Mouse (Mus musculus) limb, embryonic 12.5 days (tissue): ENCODE data around the gene Aldh1l1. TPM values are rescaled to one million over a fixed set of nuclear protein-coding genes. Genes with fewer than 3 reads are reported as not detected.

Source experiments
- ATAC-seq: fragments of 200-750 bp; cut with Nextera tagmentation; 2 replicates; pipeline ENCODE4 v1.8.0; 2017; ENCODE audit warnings: low read depth, moderate TSS enrichment; ENCODE audit not compliant: insufficient number of reproducible peaks, insufficient read depth, low FRiP score, low TSS enrichment
- H3K27ac ChIP-seq: fragments of 300-500 bp; sonication (generic); 2 replicates; pipeline ENCODE4 v1.5.1; 2016; ENCODE audit warnings: mild to moderate bottlenecking, moderate library complexity
- H3K27me3 ChIP-seq: fragments of 300-500 bp; sonication (generic); 2 replicates; pipeline ENCODE4 v1.6.1; 2016; ENCODE audit warnings: mild to moderate bottlenecking, moderate library complexity
- H3K36me3 ChIP-seq: fragments of 300-500 bp; sonication (generic); 2 replicates; pipeline ENCODE4 v1.6.1; 2016; ENCODE audit warnings: mild to moderate bottlenecking, moderate library complexity
- H3K4me1 ChIP-seq: fragments of 300-500 bp; sonication (generic); replicated peaks from 2 replicates; pipeline ENCODE4 v1.6.1; 2016
- H3K4me2 ChIP-seq: fragments of 300-500 bp; sonication (generic); 2 replicates; pipeline ENCODE4 v1.6.1; 2016; ENCODE audit warnings: mild to moderate bottlenecking, moderate library complexity
- H3K4me3 ChIP-seq: fragments of 300-500 bp; sonication (generic); replicated peaks from 2 replicates; pipeline ENCODE4 v1.5.1; 2016; ENCODE audit warnings: mild to moderate bottlenecking
- H3K9ac ChIP-seq: fragments of 300-500 bp; sonication (generic); replicated peaks from 2 replicates; pipeline ENCODE4 v1.6.1; 2016; ENCODE audit warnings: mild to moderate bottlenecking, moderate library complexity
- H3K9me3 ChIP-seq: fragments of 300-500 bp; sonication (generic); 2 replicates; pipeline ENCODE4 v1.6.1; 2016; ENCODE audit warnings: mild to moderate bottlenecking, moderate library complexity
- WGBS: fragments of 180-500 bp; shearing (Covaris S2); methylation state at CpG from one replicate; pipeline ENCODE4 v1.1.7; 2016; 5-methylcytosine and 5-hydroxymethylcytosine counted together
- polyA plus RNA-seq: library from polyadenylated mRNA; unstranded; fragments of >200 nt; fragmentation: Nextera tagmentation; extraction: Ambion mirVana; gene quantifications from 2 replicates; pipeline ENCODE4 v1.2.1, GENCODE M21; 2016

Gene Aldh1l1
- polyA plus RNA-seq, 1 experiment from 2014 or later: 1.6 TPM

GRCm38 (mm10) chr6:90507443-90507842 is 21.2 kb downstream of the Aldh1l1 start:
- Histone ChIP-seq H3K9ac (no peak overlapping the region), H3K4me2 (no peak overlapping the region), H3K27ac (0 out of 2 replicates have a peak overlapping the region, but pooled peaks have one; percentile 70), H3K4me3 (no peak overlapping the region), H3K36me3 (no peaks in the 10 kb centered on the region), H3K27me3 (0 out of 2 replicates have a peak, but pooled peaks cover 2% of the 10 kb centered on the region), H3K9me3 (no peaks in the 10 kb centered on the region), H3K4me1 (peaks cover 23% of the 10 kb centered on the region)
- no peak for ATAC-seq

- Histone ChIP-seq H3K9ac (no peak overlapping the region), H3K4me3 (no peak overlapping the region), H3K36me3 (no peaks in the 10 kb centered on the region), H3K4me2 (no peak overlapping the region), H3K27ac (peak overlapping the region; percentile 69; the same call in 1 of the 2 replicates), H3K9me3 (no peaks in the 10 kb centered on the region), H3K4me1 (peaks cover 23% of the 10 kb centered on the region), H3K27me3 (no peaks in the 10 kb centered on the region)
- peak; percentile 56; the same call in 1 of the 2 replicates for ATAC-seq
- WGBS: 47% methylated on average over 4 of the region's 4 CpGs
These were observed 22.0 kb downstream of the Aldh1l1 start for GRCm38 (mm10) chr6:90508197-90508624.

- no peaks in the 10 kb centered on the region for H3K9me3 ChIP-seq
These were observed 22.9 kb downstream of the Aldh1l1 start for GRCm38 (mm10) chr6:90509085-90509484.

DNA sequence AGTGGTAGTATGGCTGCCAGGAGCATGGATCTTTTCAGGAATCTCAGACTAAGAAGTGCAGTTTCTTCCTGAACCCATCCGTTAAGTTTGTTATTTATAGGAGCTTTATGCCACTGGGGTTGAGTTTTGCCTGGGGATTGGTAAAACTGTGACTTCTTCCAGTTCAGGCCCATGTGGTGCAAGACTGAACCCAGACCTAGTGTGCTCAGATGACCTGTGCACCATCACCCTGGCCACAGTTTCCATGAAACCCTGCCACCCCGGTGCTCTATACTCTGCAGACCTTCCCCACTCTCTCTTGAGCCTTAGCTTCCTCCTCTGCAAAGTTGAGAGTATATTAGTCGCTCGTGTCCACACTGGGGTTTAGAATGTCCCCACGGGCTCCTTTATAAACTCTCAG is 26.2 kb downstream of the Aldh1l1 start:
- H3K4me3 ChIP-seq: no peak overlapping the region
- H3K27me3 ChIP-seq: peaks cover 6% of the 10 kb centered on the region; the same call in 1 of the 2 replicates
- no peak overlapping the region for H3K4me2 ChIP-seq
- 79% methylated on average over 5 of the region's 5 CpGs for WGBS
- no peaks in the 10 kb centered on the region for H3K36me3 ChIP-seq
- no peaks in the 10 kb centered on the region for H3K9me3 ChIP-seq
- H3K27ac ChIP-seq: no peak overlapping the region
- no peak overlapping the region for H3K9ac ChIP-seq
- no peak for ATAC-seq
- H3K4me1 ChIP-seq: peaks cover 17% of the 10 kb centered on the region

More at GRCm38 (mm10) chr6:90509085-90509484, 22.9 kb downstream of the Aldh1l1 start:
- Histone ChIP-seq H3K4me2 (no peak overlapping the region), H3K27ac (no peak overlapping the region), H3K9ac (no peak overlapping the region), H3K4me1 (peaks cover 23% of the 10 kb centered on the region), H3K4me3 (no peak overlapping the region), H3K27me3 (no peaks in the 10 kb centered on the region), H3K36me3 (no peaks in the 10 kb centered on the region)
- no peak for ATAC-seq
- WGBS: 74% methylated on average over 6 of the region's 6 CpGs

- Histone ChIP-seq H3K27ac (no peak overlapping the region), H3K4me3 (no peak overlapping the region), H3K9ac (no peak overlapping the region), H3K4me2 (no peak overlapping the region), H3K36me3 (no peaks in the 10 kb centered on the region), H3K27me3 (peaks cover 6% of the 10 kb centered on the region; the same call in 1 of the 2 replicates), H3K9me3 (no peaks in the 10 kb centered on the region), H3K4me1 (peaks cover 8% of the 10 kb centered on the region)
- 75% methylated on average over 5 of the region's 5 CpGs for WGBS
- ATAC-seq: no peak
These were observed 27.0 kb downstream of the Aldh1l1 start for GRCm38 (mm10) chr6:90513074-90513856.

DNA sequence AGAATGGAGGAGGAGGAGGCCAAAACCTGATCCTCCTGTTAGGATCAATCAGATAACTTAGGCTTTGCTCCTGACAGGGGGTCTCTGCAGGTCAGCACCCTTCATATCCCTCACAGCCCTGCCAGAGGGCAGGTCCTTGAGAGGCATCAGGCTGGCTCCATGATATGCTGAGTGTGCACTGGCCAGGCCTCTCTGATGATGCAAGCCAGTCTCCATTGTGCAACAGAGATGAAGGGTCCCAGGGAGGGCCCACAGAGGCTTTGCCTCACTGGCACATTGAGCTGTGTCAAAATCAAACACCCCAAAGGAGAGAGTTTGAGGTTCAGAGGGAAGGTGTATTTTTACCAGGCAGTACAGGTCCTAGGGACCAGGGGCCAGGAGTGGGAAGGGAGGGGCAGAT is 28.1 kb downstream of the Aldh1l1 start:
- Histone ChIP-seq H3K4me2 (no peak overlapping the region), H3K9ac (no peak overlapping the region), H3K4me1 (peaks cover 4% of the 10 kb centered on the region), H3K27ac (no peak overlapping the region), H3K36me3 (no peaks in the 10 kb centered on the region), H3K27me3 (peaks cover 6% of the 10 kb centered on the region; the same call in 1 of the 2 replicates), H3K4me3 (no peak overlapping the region), H3K9me3 (no peaks in the 10 kb centered on the region)
- ATAC-seq: no peak

DNA sequence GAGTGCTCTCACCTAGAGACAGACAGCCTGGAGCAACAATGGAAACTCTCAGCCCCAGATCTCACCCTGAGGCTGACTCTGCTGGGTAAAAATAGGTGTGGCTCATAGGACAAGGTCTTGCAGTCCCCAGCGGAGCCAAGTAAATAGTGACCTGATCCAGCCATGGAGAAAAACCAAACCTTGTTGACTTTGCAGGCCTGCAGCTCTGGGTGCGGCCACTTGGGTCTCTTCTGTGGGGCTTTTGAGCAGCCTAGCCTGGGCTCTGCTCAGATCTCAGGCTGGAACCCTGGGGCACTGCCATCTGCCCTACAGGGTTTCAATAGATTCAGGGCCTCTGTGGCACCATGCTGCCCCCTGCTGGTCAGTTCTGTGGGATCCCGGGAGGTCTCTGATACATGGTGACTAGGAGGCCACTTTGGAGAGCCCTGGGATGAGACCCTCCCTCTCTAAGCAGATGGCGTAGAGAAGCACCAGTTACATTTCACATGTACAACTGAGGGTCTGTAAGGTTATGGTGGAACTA is 28.7 kb downstream of the Aldh1l1 start:
- no peak overlapping the region for H3K4me3 ChIP-seq
- H3K9me3 ChIP-seq: no peaks in the 10 kb centered on the region
- H3K9ac ChIP-seq: no peak overlapping the region
- H3K4me2 ChIP-seq: no peak overlapping the region
- H3K4me1 ChIP-seq: peaks cover 10% of the 10 kb centered on the region
- H3K27me3 ChIP-seq: peaks cover 6% of the 10 kb centered on the region; the same call in 1 of the 2 replicates
- ATAC-seq: no peak
- WGBS: 35% methylated on average over 4 of the region's 4 CpGs
- H3K36me3 ChIP-seq: no peaks in the 10 kb centered on the region
- H3K27ac ChIP-seq: no peak overlapping the region

DNA sequence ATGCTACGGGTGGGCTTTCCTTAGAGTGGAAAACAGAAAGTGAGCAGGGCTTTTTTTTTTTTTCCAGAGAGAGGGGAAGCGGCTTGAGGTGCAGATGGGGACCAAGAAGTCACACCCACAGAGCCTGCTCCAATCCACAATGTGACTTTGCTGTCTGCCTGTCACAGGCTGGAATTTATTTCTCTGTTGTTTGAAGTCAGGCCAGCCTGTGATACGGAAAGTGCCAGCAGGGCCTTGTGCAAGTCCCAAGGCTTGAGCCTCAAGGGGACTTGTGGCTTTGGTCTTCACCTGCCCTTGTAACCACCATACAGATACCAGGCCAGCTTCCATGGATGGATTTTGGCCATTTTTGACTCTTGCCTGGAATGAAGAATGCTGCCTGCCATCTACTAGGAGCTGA is 32.7 kb downstream of the Aldh1l1 start:
- H3K9ac ChIP-seq: no peak overlapping the region
- WGBS: 40% methylated on average over 3 of the region's 3 CpGs
- H3K36me3 ChIP-seq: no peaks in the 10 kb centered on the region
- H3K4me2 ChIP-seq: no peak overlapping the region
- no peak overlapping the region for H3K27ac ChIP-seq
- peaks cover 11% of the 10 kb centered on the region for H3K4me1 ChIP-seq
- no peaks in the 10 kb centered on the region for H3K9me3 ChIP-seq
- no peak overlapping the region for H3K4me3 ChIP-seq
- H3K27me3 ChIP-seq: peaks cover 22% of the 10 kb centered on the region
- ATAC-seq: no peak

DNA sequence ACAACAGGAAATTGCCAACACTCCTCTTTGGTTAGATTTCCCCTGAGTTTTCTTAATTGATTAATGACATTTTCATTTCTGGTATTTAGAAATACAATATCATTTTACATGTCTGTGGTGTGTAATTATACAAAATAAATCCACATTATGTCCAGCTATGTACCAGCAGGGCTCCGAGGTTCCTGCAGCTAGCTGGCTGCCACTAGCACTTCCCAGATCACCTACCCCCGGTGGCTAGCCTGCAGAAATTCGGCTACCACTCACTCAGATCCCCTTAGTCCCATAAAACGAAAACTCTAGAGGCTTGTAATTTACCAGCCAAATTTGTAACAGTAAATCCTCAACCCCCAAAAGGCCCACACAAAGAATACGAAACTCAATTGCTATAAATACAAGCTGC is 33.1 kb downstream of the Aldh1l1 start:
- Histone ChIP-seq H3K27me3 (peaks cover 22% of the 10 kb centered on the region), H3K9ac (no peak overlapping the region), H3K4me3 (no peak overlapping the region), H3K9me3 (no peaks in the 10 kb centered on the region), H3K4me2 (no peak overlapping the region), H3K4me1 (peaks cover 11% of the 10 kb centered on the region), H3K27ac (no peak overlapping the region), H3K36me3 (no peaks in the 10 kb centered on the region)
- WGBS: 24% methylated on average over 5 of the region's 5 CpGs
- no peak for ATAC-seq

DNA sequence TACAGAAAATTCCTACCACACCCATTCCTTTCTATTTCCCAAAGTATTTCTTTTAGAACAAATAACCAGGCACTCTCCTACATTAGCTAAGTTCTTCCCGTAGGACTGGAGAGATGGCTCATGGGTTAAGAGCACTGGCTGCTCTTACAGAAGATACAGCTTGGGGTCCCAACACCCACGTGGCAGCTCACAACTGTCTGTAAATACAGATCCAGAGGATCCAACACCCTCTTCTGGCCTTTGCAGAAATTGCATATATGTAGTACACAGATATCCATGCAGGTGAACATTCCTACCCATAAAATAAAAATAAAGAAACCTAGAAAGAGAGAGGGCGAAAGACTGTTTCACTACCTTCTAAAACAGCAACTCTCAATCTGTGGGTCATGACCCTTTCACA is 40.2 kb downstream of the Aldh1l1 start:
- Histone ChIP-seq H3K9ac (no peak overlapping the region), H3K4me3 (no peak overlapping the region), H3K36me3 (no peaks in the 10 kb centered on the region), H3K27ac (no peak overlapping the region), H3K4me1 (no peaks in the 10 kb centered on the region), H3K9me3 (no peaks in the 10 kb centered on the region), H3K4me2 (no peak overlapping the region), H3K27me3 (peaks cover 18% of the 10 kb centered on the region)
- WGBS: 70% methylated on average over 3 of the region's 3 CpGs
- no peak for ATAC-seq

DNA sequence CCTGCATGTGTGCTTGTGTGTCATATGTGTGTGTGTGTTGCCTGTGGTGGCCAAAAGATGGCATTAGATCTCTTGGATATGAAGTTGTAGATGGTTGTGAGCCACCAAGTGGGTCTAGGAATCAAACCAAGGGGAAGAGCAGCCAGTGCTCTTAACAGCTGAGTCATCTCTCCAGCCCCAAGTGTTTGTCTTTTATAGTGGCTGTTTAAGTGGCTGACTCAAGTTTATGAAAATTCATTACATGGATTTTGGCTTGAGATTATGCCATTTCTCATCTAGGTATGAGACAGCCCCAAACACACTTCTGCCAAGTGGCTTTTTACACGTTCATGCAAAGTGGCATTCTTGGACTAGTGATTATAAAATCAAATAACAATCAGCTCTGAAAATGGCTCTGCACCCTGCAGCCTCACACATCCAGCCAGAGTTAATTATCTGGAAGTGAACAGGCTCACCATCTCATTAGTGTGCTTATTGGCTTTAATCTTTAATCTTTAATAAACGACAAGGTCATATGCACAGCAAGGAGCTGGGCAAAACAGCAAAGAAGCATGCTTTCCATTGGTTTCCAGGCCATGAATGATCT is 43.3 kb downstream of the Aldh1l1 start:
- Histone ChIP-seq H3K36me3 (no peaks in the 10 kb centered on the region), H3K4me2 (no peak overlapping the region), H3K4me1 (no peaks in the 10 kb centered on the region), H3K27me3 (0 out of 2 replicates have a peak, but pooled peaks cover 3% of the 10 kb centered on the region), H3K4me3 (no peak overlapping the region), H3K9ac (no peak overlapping the region), H3K27ac (no peak overlapping the region), H3K9me3 (no peaks in the 10 kb centered on the region)
- ATAC-seq: no peak
- 40% methylated on average over 2 of the region's 2 CpGs for WGBS
